Mouse (Mus musculus) thymus, adult 2 months (tissue): ENCODE results near the gene Dlg1. TPM values are rescaled to one million over a fixed set of nuclear protein-coding genes. Genes with fewer than 3 reads are reported as not detected.
A peak's percentile ranks its signal among the peaks of the same experiment; 100 is the strongest.

Experiments
- DNase-seq: peaks from one replicate; pipeline ENCODE4 v3.0.0; 2021
- H3K27ac ChIP-seq: fragments of 200-500 bp; 2 replicates; pipeline ENCODE4 v1.5.1; 2012; ENCODE audit warnings: low read length, control low read depth; ENCODE audit not compliant: control insufficient read depth, insufficient read depth
- H3K27me3 ChIP-seq: fragments of 200-500 bp; 2 replicates; pipeline ENCODE4 v1.6.1; 2012; ENCODE audit warnings: mild to moderate bottlenecking, low read length, moderate library complexity, mixed read lengths; ENCODE audit not compliant: control insufficient read depth, insufficient read depth
- H3K36me3 ChIP-seq: fragments of 200-500 bp; 2 replicates; pipeline ENCODE4 v1.6.1; 2012; ENCODE audit warnings: mild to moderate bottlenecking, low read length, moderate library complexity; ENCODE audit not compliant: control insufficient read depth, insufficient read depth
- H3K4me1 ChIP-seq: fragments of 200-500 bp; replicated peaks from 2 replicates; pipeline ENCODE4 v1.6.1; 2012; ENCODE audit warnings: low read length; ENCODE audit not compliant: control insufficient read depth, insufficient read depth
- H3K4me3 ChIP-seq: fragments of 200-500 bp; 2 replicates; pipeline ENCODE4 v1.5.1; 2012; ENCODE audit warnings: mild to moderate bottlenecking, low read length, control low read depth, moderate library complexity; ENCODE audit not compliant: control insufficient read depth, insufficient read depth
- CTCF ChIP-seq: fragments of 200-500 bp; IDR thresholded peaks from 2 replicates; pipeline ENCODE4 v1.5.1; 2012; ENCODE audit warnings: mild to moderate bottlenecking, control low read depth, low read length, moderate library complexity, borderline replicate concordance; ENCODE audit not compliant: control insufficient read depth, poor library complexity, insufficient read depth; ENCODE audit errors: extremely low read depth
- POLR2A ChIP-seq: fragments of 200-500 bp; IDR thresholded peaks from 2 replicates; pipeline ENCODE4 v1.6.1; 2012; ENCODE audit warnings: mild to moderate bottlenecking, low read length, control low read depth, moderate library complexity; ENCODE audit not compliant: control insufficient read depth, poor library complexity, insufficient read depth; ENCODE audit errors: extremely low read depth
- WGBS: fragments of 180-500 bp; shearing (Covaris S2); methylation state at CpG from one replicate; pipeline ENCODE4 v1.1.7; 2018; 5-methylcytosine and 5-hydroxymethylcytosine counted together
- polyA plus RNA-seq: library from polyadenylated mRNA; depleted of rRNA; stranded (reverse); fragments of >200 nt; gene quantifications from 2 replicates; pipeline ENCODE4 v1.2.3, GENCODE M21; 2012

Dlg1 gene
- polyA plus RNA-seq, 1 experiment: 18.9 TPM

DNA sequence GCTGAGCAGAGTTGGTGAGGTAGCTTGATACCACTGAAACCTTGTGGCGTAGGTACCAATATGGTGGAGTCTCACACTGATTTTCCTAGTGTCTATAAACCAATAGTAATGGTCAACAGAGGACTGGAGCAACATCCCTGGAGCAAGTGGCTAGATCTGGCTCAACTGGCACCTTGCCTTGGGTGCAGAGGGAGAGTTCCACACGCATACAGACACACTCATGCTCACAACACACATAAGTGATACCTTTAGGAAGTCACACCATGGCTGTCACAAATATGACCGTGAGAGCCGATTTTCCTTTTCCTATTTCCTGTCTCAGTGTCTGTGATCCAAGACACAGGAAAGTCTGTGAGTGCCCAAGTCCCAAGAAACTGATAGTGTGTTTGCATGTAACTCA is 212.1 kb downstream of the Dlg1 start:
- 97% methylated on average over 4 of the region's 4 CpGs for WGBS
- Histone ChIP-seq H3K36me3 (no peaks in the 10 kb centered on the region), H3K4me3 (no peak overlapping the region), H3K4me1 (no peaks in the 10 kb centered on the region), H3K27me3 (no peaks in the 10 kb centered on the region), H3K27ac (no peak overlapping the region)
- DNase-seq: no peak
- TF ChIP-seq POLR2A (no peak), CTCF (no peak)

GRCm38 (mm10) chr16:31876386-31876785 is 213.1 kb downstream of the Dlg1 start:
- 83% methylated on average over 10 of the region's 10 CpGs for WGBS
- TF ChIP-seq CTCF (no peak), POLR2A (no peak)
- H3K27ac ChIP-seq: no peak overlapping the region

GRCm38 (mm10) chr16:31878052-31878451 is 214.8 kb downstream of the Dlg1 start:
- Histone ChIP-seq H3K27me3 (no peaks in the 10 kb centered on the region), H3K36me3 (no peaks in the 10 kb centered on the region), H3K27ac (no peak overlapping the region), H3K4me3 (no peak overlapping the region), H3K4me1 (no peaks in the 10 kb centered on the region)
- TF ChIP-seq CTCF: no peak
- no peak for TF ChIP-seq POLR2A
- DNase-seq: no peak
- 88% methylated on average over 6 of the region's 6 CpGs for WGBS

More at GRCm38 (mm10) chr16:31876386-31876785, 213.1 kb downstream of the Dlg1 start:
- H3K36me3 ChIP-seq: no peaks in the 10 kb centered on the region
- H3K4me1 ChIP-seq: no peaks in the 10 kb centered on the region
- no peak for DNase-seq
- H3K4me3 ChIP-seq: no peak overlapping the region
- no peaks in the 10 kb centered on the region for H3K27me3 ChIP-seq

GRCm38 (mm10) chr16:31878573-31879257 is 215.5 kb downstream of the Dlg1 start, which contains the start of gene Meltf:
Meltf (plus strand) TSS chr16:31878810.
- Histone ChIP-seq H3K27me3 (no peaks in the 10 kb centered on the region), H3K4me3 (no peak within 1 kb of the TSS), H3K36me3 (no peaks in the 10 kb centered on the region), H3K4me1 (no peaks in the 10 kb centered on the region), H3K27ac (no peak within 1 kb of the TSS)
- DNase-seq: peak; percentile 61
- TF ChIP-seq POLR2A: no peak
- TF ChIP-seq CTCF: peak; percentile 83; the same call in 1 of the 2 replicates
- 47% methylated on average over 21 of the region's 21 CpGs for WGBS

- H3K4me3 ChIP-seq: no peak overlapping the region
- 85% methylated on average over 8 of the region's 8 CpGs for WGBS
- TF ChIP-seq CTCF: no peak
- no peak for TF ChIP-seq POLR2A
Observed at GRCm38 (mm10) chr16:31880146-31880840, 217.1 kb downstream of the Dlg1 start.

GRCm38 (mm10) chr16:31882381-31882908 is 219.2 kb downstream of the Dlg1 start:
- 77% methylated on average over 9 of the region's 9 CpGs for WGBS

More at GRCm38 (mm10) chr16:31880146-31880840, 217.1 kb downstream of the Dlg1 start:
- DNase-seq: no peak
- Histone ChIP-seq H3K36me3 (no peaks in the 10 kb centered on the region), H3K4me1 (no peaks in the 10 kb centered on the region), H3K27me3 (no peaks in the 10 kb centered on the region), H3K27ac (no peak overlapping the region)

More at GRCm38 (mm10) chr16:31882381-31882908, 219.2 kb downstream of the Dlg1 start:
- Histone ChIP-seq H3K4me3 (no peak overlapping the region), H3K27ac (no peak overlapping the region), H3K36me3 (no peaks in the 10 kb centered on the region), H3K4me1 (no peaks in the 10 kb centered on the region), H3K27me3 (no peaks in the 10 kb centered on the region)
- DNase-seq: no peak
- TF ChIP-seq CTCF (no peak), POLR2A (no peak)
